Mouse (Mus musculus) bone marrow macrophage, adult 2 months (primary cell): ENCODE measurements around the gene Pycr2.

ENCODE experiments used
- CTCF ChIP-seq: IDR thresholded peaks from 2 replicates; pipeline ENCODE4 v1.5.1; 2012; ENCODE audit warnings: low read depth, mild to moderate bottlenecking, low read length, moderate library complexity
- POLR2A ChIP-seq: IDR thresholded peaks from 2 replicates; pipeline ENCODE4 v1.6.1; 2012; ENCODE audit warnings: mild to moderate bottlenecking, low read depth, low read length, borderline replicate concordance

DNA sequence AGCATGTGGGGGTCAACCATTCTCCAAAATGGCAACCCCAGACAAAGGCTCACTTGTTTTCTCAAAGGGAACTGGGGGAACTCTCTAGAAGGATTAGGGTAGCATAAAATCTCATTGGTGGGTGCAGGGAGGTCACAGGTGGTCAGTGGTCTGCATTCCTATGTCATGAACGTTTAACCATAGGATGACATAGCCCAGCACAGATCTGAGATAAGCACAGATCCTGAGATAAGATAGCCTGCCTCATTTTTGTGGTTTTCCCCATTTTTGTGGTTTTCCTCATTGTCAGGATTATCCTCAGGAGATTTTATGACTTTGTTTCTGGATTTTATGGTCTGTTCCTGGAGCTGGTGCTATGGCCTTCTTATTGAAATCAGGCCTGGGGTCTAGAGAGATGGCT lies 13.0 kb downstream of the Pycr2 start:
- TF ChIP-seq CTCF (no peak), POLR2A (no peak)
